In genomic region chr1:72944805-72945749, GRCm38 (mm10) we compare ENCODE assay signal across 8 mouse cellular contexts.
DNase-seq lines count a peak whose midpoint lies in the region; ATAC-seq and TF ChIP-seq lines count a peak whose summit lies in the region.

No protein-coding gene starts in this region.

- H3K9me3 ChIP-seq in heart, embryonic 11.5 days (replicated peaks; ENCODE audit: control insufficient read depth, low read length) = no peaks in the 10 kb centered on the region
- H3K9me3 ChIP-seq in forebrain, postnatal 0 days (ENCODE audit: low read length) = no peaks in the 10 kb centered on the region
- no peaks in the 10 kb centered on the region for H3K9me3 ChIP-seq in limb, embryonic 14.5 days (ENCODE audit: control insufficient read depth, low read length)
- no peaks in the 10 kb centered on the region for H3K9me3 ChIP-seq in neural tube, embryonic 14.5 days (ENCODE audit: control insufficient read depth, low read length)

- no peaks in the 10 kb centered on the region for H3K36me3 ChIP-seq in heart, embryonic 11.5 days (ENCODE audit: control insufficient read depth, insufficient read depth, low read length)
- H3K36me3 ChIP-seq in forebrain, postnatal 0 days (ENCODE audit: insufficient read depth) = no peaks in the 10 kb centered on the region
- H3K36me3 ChIP-seq in limb, embryonic 14.5 days (ENCODE audit: control insufficient read depth, insufficient read depth, low read length) = no peaks in the 10 kb centered on the region
- no peaks in the 10 kb centered on the region for H3K36me3 ChIP-seq in neural tube, embryonic 14.5 days (ENCODE audit: control insufficient read depth, insufficient read depth, low read length)

- H3K27ac ChIP-seq in heart, embryonic 11.5 days (ENCODE audit: low read depth, low read length) = peak overlapping the region; percentile 90
- H3K27ac ChIP-seq in forebrain, postnatal 0 days (ENCODE audit: low read depth, low read length) = no peak overlapping the region
- H3K27ac ChIP-seq in limb, embryonic 14.5 days (replicated peaks; ENCODE audit: low read depth, low read length) = no peak overlapping the region
- no peak overlapping the region for H3K27ac ChIP-seq in neural tube, embryonic 14.5 days (ENCODE audit: low read depth, low read length)

- no peak for DNase-seq in heart, postnatal 36 days
- DNase-seq in forebrain, postnatal 0 days = no peak
- DNase-seq in limb, embryonic 14.5 days (ENCODE audit: low spot score) = peak; percentile 50
- no peak for DNase-seq in adrenal gland, postnatal 36 days

- peak overlapping the region; percentile 56 for H3K9ac ChIP-seq in heart, embryonic 11.5 days (ENCODE audit: low read depth, low read length)
- no peak overlapping the region for H3K9ac ChIP-seq in forebrain, postnatal 0 days
- no peak overlapping the region for H3K9ac ChIP-seq in limb, embryonic 14.5 days (ENCODE audit: low read depth, low read length, severe bottlenecking)
- H3K9ac ChIP-seq in neural tube, embryonic 14.5 days (replicated peaks; ENCODE audit: low read depth, low read length) = no peak overlapping the region

- peak overlapping the region; percentile 10; the same call in 1 of the 2 replicates for H3K4me3 ChIP-seq in heart, embryonic 11.5 days (ENCODE audit: low read depth, low read length)
- no peak overlapping the region for H3K4me3 ChIP-seq in forebrain, postnatal 0 days (ENCODE audit: low read depth, low read length)
- peak overlapping the region; percentile 4; the same call in 1 of the 2 replicates for H3K4me3 ChIP-seq in limb, embryonic 14.5 days (replicated peaks; ENCODE audit: low read length)
- H3K4me3 ChIP-seq in neural tube, embryonic 14.5 days (ENCODE audit: low read depth, low read length) = no peak overlapping the region; the same call in 1 of the 2 replicates

- peak; percentile 50; the same call in 1 of the 2 replicates for ATAC-seq in heart, embryonic 11.5 days (replicated peaks; ENCODE audit: insufficient number of reproducible peaks, low FRiP score, low TSS enrichment)
- no peak for ATAC-seq in forebrain, postnatal 0 days
- no peak; the same call in 1 of the 2 replicates for ATAC-seq in limb, embryonic 14.5 days (ENCODE audit: low FRiP score, low read depth)
- ATAC-seq in neural tube, embryonic 14.5 days (ENCODE audit: low read depth) = 0 out of 2 replicates have a peak, but pooled peaks have one; percentile 17
- no peak for ATAC-seq in cerebellum, adult (ENCODE audit: insufficient number of reproducible peaks, low FRiP score, low TSS enrichment)
- ATAC-seq in megakaryocyte progenitor cell, adult 5-6 weeks (replicated peaks; ENCODE audit: poor library complexity) = no peak

- no peaks in the 10 kb centered on the region for H3K27me3 ChIP-seq in heart, embryonic 11.5 days (ENCODE audit: control insufficient read depth, insufficient read depth, low read length)
- no peaks in the 10 kb centered on the region for H3K27me3 ChIP-seq in forebrain, postnatal 0 days (ENCODE audit: insufficient read depth, low read length)
- no peaks in the 10 kb centered on the region for H3K27me3 ChIP-seq in limb, embryonic 14.5 days (ENCODE audit: control insufficient read depth, insufficient read depth, low read length)
- H3K27me3 ChIP-seq in neural tube, embryonic 14.5 days (ENCODE audit: control insufficient read depth, insufficient read depth, low read length) = no peaks in the 10 kb centered on the region

- no peak for TF ChIP-seq CTCF in forebrain, postnatal 0 days (IDR thresholded peaks at IDR 0.05; ENCODE audit: low read depth)

- WGBS in heart, embryonic 11.5 days (ENCODE audit: insufficient replicate concordance) = 8% methylated on average over 21 of the region's 21 CpGs
- 12% methylated on average over 21 of the region's 21 CpGs for WGBS in forebrain, postnatal 0 days
- WGBS in limb, embryonic 14.5 days = 13% methylated on average over 20 of the region's 21 CpGs
- 11% methylated on average over 21 of the region's 21 CpGs for WGBS in neural tube, embryonic 14.5 days

- H3K4me2 ChIP-seq in heart, embryonic 11.5 days = peak overlapping the region; percentile 52
- H3K4me2 ChIP-seq in forebrain, postnatal 0 days (ENCODE audit: low read depth) = peak overlapping the region; percentile 19; the same call in 1 of the 2 replicates
- H3K4me2 ChIP-seq in limb, embryonic 14.5 days (replicated peaks; ENCODE audit: low read depth, low read length, severe bottlenecking) = peak overlapping the region; percentile 47
- H3K4me2 ChIP-seq in neural tube, embryonic 14.5 days (ENCODE audit: low read depth, low read length) = peak overlapping the region; percentile 30; the same call in 1 of the 2 replicates

- intact Hi-C loops in heart, postnatal 36 days (cut with DNase I) = no loop called here

- TF ChIP-seq POLR2A in limb, embryonic 14.5 days (IDR thresholded peaks at IDR 0.05; ENCODE audit: borderline replicate concordance, extremely low read depth, insufficient read depth, insufficient read length) = no peak

- peaks cover 39% of the 10 kb centered on the region for H3K4me1 ChIP-seq in heart, embryonic 11.5 days (ENCODE audit: control insufficient read depth, insufficient read depth, low read length)
- no peaks in the 10 kb centered on the region for H3K4me1 ChIP-seq in forebrain, postnatal 0 days (ENCODE audit: insufficient read depth)
- H3K4me1 ChIP-seq in limb, embryonic 14.5 days (ENCODE audit: control insufficient read depth, insufficient read depth, low read length) = peaks cover 15% of the 10 kb centered on the region
- H3K4me1 ChIP-seq in neural tube, embryonic 14.5 days (ENCODE audit: control insufficient read depth, insufficient read depth, low read length) = 0 out of 2 replicates have a peak, but pooled peaks cover 4% of the 10 kb centered on the region

Comparison
In these comparisons a context has a peak if more than half of its experiments do, and no peak if none do; other contexts are left out.
1. ATAC-seq: peak in heart, embryonic 11.5 days (single experiment) and neural tube, embryonic 14.5 days (single experiment); none in forebrain, postnatal 0 days (single experiment), limb, embryonic 14.5 days (single experiment), cerebellum, adult (single experiment) and megakaryocyte progenitor cell, adult 5-6 weeks (single experiment).
2. H3K4me3 ChIP-seq: peak in heart, embryonic 11.5 days (single experiment) and limb, embryonic 14.5 days (single experiment); none in forebrain, postnatal 0 days (single experiment) and neural tube, embryonic 14.5 days (single experiment).
3. Peak in every context shown above with its lines, with median percentiles within 50 percentile points of each other: H3K4me2 ChIP-seq.